Mouse (Mus musculus) lung, adult 2 months (tissue): ENCODE measurements around the gene Mrvi1.

ENCODE experiments used
- CTCF ChIP-seq: fragments of 200-500 bp; IDR thresholded peaks from 2 replicates; pipeline ENCODE4 v1.5.1; 2011; ENCODE audit warnings: mild to moderate bottlenecking, low read length, control low read depth; ENCODE audit not compliant: insufficient read depth
- POLR2A ChIP-seq: fragments of 200-500 bp; IDR thresholded peaks from 2 replicates; pipeline ENCODE4 v1.6.1; 2011; ENCODE audit warnings: low read depth, mild to moderate bottlenecking, control low read depth, low read length, borderline replicate concordance; ENCODE audit errors: extremely low read depth

DNA sequence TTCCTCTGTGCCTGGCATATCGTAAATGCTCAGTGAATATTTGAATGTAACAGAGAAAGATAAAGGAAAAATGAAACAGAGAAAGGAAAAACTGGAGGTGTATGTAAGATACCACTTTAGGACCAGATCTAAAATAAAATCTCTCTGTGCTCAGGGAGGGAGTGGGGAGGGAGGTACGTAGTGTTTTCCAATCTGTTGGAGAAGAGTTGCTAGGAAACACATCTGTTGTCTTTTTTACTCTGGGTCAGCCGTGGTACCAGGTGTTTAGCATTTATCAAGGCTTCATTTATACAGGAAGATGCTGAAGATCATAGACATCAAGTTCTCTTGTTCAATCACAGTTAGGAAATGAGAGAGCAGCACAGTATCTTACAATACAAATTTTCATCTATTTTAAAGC is 127.7 kb downstream of the Mrvi1 start:
- TF ChIP-seq CTCF, result no peak
- TF ChIP-seq POLR2A, result no peak
